Mouse (Mus musculus): ENCODE measurements around the gene Slc25a27.
A peak's percentile ranks its signal among the peaks of the same experiment; 100 is the strongest.

Gene Slc25a27

GRCm38 (mm10) chr17:43666576-43667289, at the start of gene Slc25a27:
TSS of gene Slc25a27 (minus strand) at chr17:43667214.
- peak; percentile 84 for DNase-seq (ENCODE audit: low read depth, low spot score)

GRCm38 (mm10) chr17:43716601-43717000, 49.6 kb upstream of the Slc25a27 start:
- DNase-seq (ENCODE audit: low read depth, low spot score): no peak

GRCm38 (mm10) chr17:43714191-43714590, 47.2 kb upstream of the Slc25a27 start:
- DNase-seq (ENCODE audit: low read depth, low spot score): no peak

GRCm38 (mm10) chr17:43711557-43712352, 44.7 kb upstream of the Slc25a27 start:
- DNase-seq (ENCODE audit: low read depth, low spot score): no peak

- DNase-seq (ENCODE audit: low read depth, low spot score): no peak
These were observed 40.2 kb upstream of the Slc25a27 start for GRCm38 (mm10) chr17:43707254-43707653.

GRCm38 (mm10) chr17:43706749-43707148, 39.7 kb upstream of the Slc25a27 start:
- DNase-seq (ENCODE audit: low read depth, low spot score): no peak

- DNase-seq (ENCODE audit: low read depth, low spot score): no peak
These were observed 37.4 kb upstream of the Slc25a27 start for GRCm38 (mm10) chr17:43704216-43704930.

- peak; percentile 38 for DNase-seq (ENCODE audit: low read depth, low spot score)
These were observed 34.0 kb upstream of the Slc25a27 start for GRCm38 (mm10) chr17:43701060-43701459.

GRCm38 (mm10) chr17:43698997-43699649, 32.1 kb upstream of the Slc25a27 start:
- peak; percentile 92 for DNase-seq (ENCODE audit: low read depth, low spot score)

- DNase-seq (ENCODE audit: low read depth, low spot score): no peak
These were observed 22.6 kb upstream of the Slc25a27 start for GRCm38 (mm10) chr17:43689591-43689990.

GRCm38 (mm10) chr17:43684638-43685037, 17.6 kb upstream of the Slc25a27 start:
- DNase-seq (ENCODE audit: low read depth, low spot score): no peak

GRCm38 (mm10) chr17:43684086-43684485, 17.1 kb upstream of the Slc25a27 start:
- DNase-seq (ENCODE audit: low read depth, low spot score): no peak

- no peak for DNase-seq (ENCODE audit: low read depth, low spot score)
These were observed 10.3 kb upstream of the Slc25a27 start for GRCm38 (mm10) chr17:43677317-43677716.

GRCm38 (mm10) chr17:43676241-43676640, 9.2 kb upstream of the Slc25a27 start:
- DNase-seq (ENCODE audit: low read depth, low spot score): no peak

GRCm38 (mm10) chr17:43675228-43675627, 8.2 kb upstream of the Slc25a27 start:
- DNase-seq (ENCODE audit: low read depth, low spot score): no peak

GRCm38 (mm10) chr17:43671907-43672306, 4.9 kb upstream of the Slc25a27 start:
- DNase-seq (ENCODE audit: low read depth, low spot score): no peak

- DNase-seq (ENCODE audit: low read depth, low spot score): no peak
These were observed 2.2 kb upstream of the Slc25a27 start for GRCm38 (mm10) chr17:43669145-43669695.

- no peak for DNase-seq (ENCODE audit: low read depth, low spot score)
These were observed 353 bp upstream of the Slc25a27 start, which contains the start of gene Cyp39a1 for GRCm38 (mm10) chr17:43667290-43667843. TSS of gene Cyp39a1 (plus strand) at chr17:43667425.

- no peak for DNase-seq (ENCODE audit: low read depth, low spot score)
These were observed 15.5 kb downstream of the Slc25a27 start for GRCm38 (mm10) chr17:43651314-43652046.

Data from retina, postnatal 7 days (tissue).